Mouse (Mus musculus) MEL (cell line): ENCODE data around the gene Eng. TPM values are rescaled to one million over a fixed set of nuclear protein-coding genes. Genes with fewer than 3 reads are reported as not detected.

Experiments
- DNase-seq: peaks from one replicate; pipeline ENCODE4 v3.0.0; 2011; ENCODE audit warnings: low read depth, low spot score
- H3K27ac ChIP-seq: 2 replicates; pipeline ENCODE4 v1.5.1; 2012; ENCODE audit warnings: low read depth, mild to moderate bottlenecking, control low read depth, low read length, moderate library complexity; ENCODE audit not compliant: control insufficient read depth
- H3K27me3 ChIP-seq, 2 experiments: fragments of 150-350 bp in 1 of 2; sonication (generic) in 1 of 2; 2 replicates each; pipeline ENCODE4 v1.6.1; 2012; ENCODE audit warnings: low read length in 2 of 2, mild to moderate bottlenecking in 2 of 2, improper control_type of control experiment in 1 of 2, moderate library complexity in 1 of 2; ENCODE audit not compliant: insufficient read depth in 2 of 2, control insufficient read depth in 1 of 2
- H3K36me3 ChIP-seq, 2 experiments: 2 replicates each; pipeline ENCODE4 v1.6.1; 2012 to 2014; ENCODE audit warnings: low read length in 2 of 2, improper control_type of control experiment in 1 of 2, inconsistent platforms in 1 of 2, mild to moderate bottlenecking in 1 of 2; ENCODE audit not compliant: insufficient read depth in 2 of 2, control insufficient read depth in 1 of 2
- H3K4me1 ChIP-seq, 2 experiments: fragments of 150-350 bp in 1 of 2; sonication (generic) in 1 of 2; 2 replicates each; pipeline ENCODE4 v1.6.1; 2012; ENCODE audit warnings: low read length in 2 of 2, improper control_type of control experiment in 1 of 2, mild to moderate bottlenecking in 1 of 2; ENCODE audit not compliant: insufficient read depth in 2 of 2, control insufficient read depth in 1 of 2
- H3K4me3 ChIP-seq, 2 experiments: fragments of 150-350 bp in 1 of 2; sonication (generic) in 1 of 2; 2 replicates each; pipeline ENCODE4 v1.5.1; 2012; ENCODE audit warnings: low read depth in 2 of 2, low read length in 2 of 2, mild to moderate bottlenecking in 2 of 2, moderate library complexity in 2 of 2, control low read depth in 1 of 2, improper control_type of control experiment in 1 of 2; ENCODE audit not compliant: control insufficient read depth in 1 of 2, insufficient read depth in 1 of 2
- H3K79me2 ChIP-seq: 2 replicates; pipeline ENCODE4 v1.6.1; 2012; ENCODE audit warnings: mild to moderate bottlenecking, low read length, moderate library complexity; ENCODE audit not compliant: control insufficient read depth, poor library complexity, insufficient read depth
- H3K9ac ChIP-seq: 2 replicates; pipeline ENCODE4 v1.6.1; 2012; ENCODE audit warnings: low read depth, mild to moderate bottlenecking, control low read depth, low read length, moderate library complexity; ENCODE audit not compliant: control insufficient read depth, poor library complexity, severe bottlenecking
- H3K9me3 ChIP-seq: fragments of 150-350 bp; sonication (generic); replicated peaks from 2 replicates; pipeline ENCODE4 v1.6.1; 2012; ENCODE audit warnings: mild to moderate bottlenecking, low read length, improper control_type of control experiment, moderate library complexity; ENCODE audit not compliant: insufficient read depth
- BHLHE40 ChIP-seq: IDR thresholded peaks from 2 replicates; pipeline ENCODE4 v1.6.1; 2012; ENCODE audit warnings: low read depth, mild to moderate bottlenecking, inconsistent platforms, low read length, improper control_type of control experiment, borderline replicate concordance
- CHD1 ChIP-seq: IDR thresholded peaks from 2 replicates; pipeline ENCODE4 v1.6.1; 2012; ENCODE audit warnings: low read depth, mild to moderate bottlenecking, inconsistent platforms, low read length, improper control_type of control experiment
- EP300 ChIP-seq, 2 experiments: IDR thresholded peaks; 2 replicates each; pipeline ENCODE4 v1.6.1; 2011; ENCODE audit warnings: improper control_type of control experiment in 2 of 2, low read length in 2 of 2, low read depth in 1 of 2, mild to moderate bottlenecking in 1 of 2
- GABPA ChIP-seq: IDR thresholded peaks from 2 replicates; pipeline ENCODE4 v1.6.1; 2012; ENCODE audit warnings: low read depth, mild to moderate bottlenecking, inconsistent platforms, low read length, improper control_type of control experiment, moderate library complexity
- GATA1 ChIP-seq: IDR thresholded peaks from 2 replicates; pipeline ENCODE4 v1.6.1; 2011; ENCODE audit warnings: low read depth, low read length, improper control_type of control experiment
- MAX ChIP-seq: IDR thresholded peaks from 2 replicates; pipeline ENCODE4 v1.6.1; 2011; ENCODE audit warnings: low read length, improper control_type of control experiment
- MAZ ChIP-seq: IDR thresholded peaks from 2 replicates; pipeline ENCODE4 v1.6.1; 2012; ENCODE audit warnings: low read depth, mild to moderate bottlenecking, inconsistent platforms, low read length, improper control_type of control experiment
- MEF2A ChIP-seq: IDR thresholded peaks from 2 replicates; pipeline ENCODE4 v1.6.1; 2014; ENCODE audit warnings: low read depth, mild to moderate bottlenecking, inconsistent platforms, low read length, improper control_type of control experiment; ENCODE audit not compliant: poor library complexity, insufficient replicate concordance, severe bottlenecking; ENCODE audit errors: extremely low read depth
- MXI1 ChIP-seq: IDR thresholded peaks from 2 replicates; pipeline ENCODE4 v1.6.1; 2011; ENCODE audit warnings: mild to moderate bottlenecking, low read depth, low read length, improper control_type of control experiment
- MYB ChIP-seq: IDR thresholded peaks from 2 replicates; pipeline ENCODE4 v1.6.1; 2011; ENCODE audit warnings: mild to moderate bottlenecking, low read depth, low read length, improper control_type of control experiment
- MYC ChIP-seq: IDR thresholded peaks from 2 replicates; pipeline ENCODE4 v1.6.1; 2011; ENCODE audit warnings: low read depth, mild to moderate bottlenecking, low read length, improper control_type of control experiment, moderate library complexity
- NELFE ChIP-seq: IDR thresholded peaks from 2 replicates; pipeline ENCODE4 v1.6.1; 2011; ENCODE audit warnings: low read depth, low read length, improper control_type of control experiment
- NRF1 ChIP-seq: IDR thresholded peaks from 2 replicates; pipeline ENCODE4 v1.6.1; 2014; ENCODE audit warnings: low read depth, mild to moderate bottlenecking, inconsistent platforms, low read length, improper control_type of control experiment, moderate library complexity; ENCODE audit not compliant: poor library complexity, insufficient read depth, severe bottlenecking
- POLR2A ChIP-seq, 2 experiments: IDR thresholded peaks; 2 replicates each; pipeline ENCODE4 v1.6.1; 2011 to 2012; ENCODE audit warnings: low read length in 2 of 2, mild to moderate bottlenecking in 2 of 2, control low read depth in 1 of 2, improper control_type of control experiment in 1 of 2, low read depth in 1 of 2, moderate library complexity in 1 of 2; ENCODE audit not compliant: control insufficient read depth in 1 of 2, insufficient read depth in 1 of 2, poor library complexity in 1 of 2
- POLR2AphosphoS2 ChIP-seq: IDR thresholded peaks from 2 replicates; pipeline ENCODE4 v1.6.1; 2011; ENCODE audit warnings: low read length, improper control_type of control experiment
- RAD21 ChIP-seq: IDR thresholded peaks from 2 replicates; pipeline ENCODE4 v1.6.1; 2011; ENCODE audit warnings: mild to moderate bottlenecking, low read depth, low read length, improper control_type of control experiment
- SMC3 ChIP-seq: IDR thresholded peaks from 2 replicates; pipeline ENCODE4 v1.6.1; 2011; ENCODE audit warnings: low read depth, low read length, improper control_type of control experiment
- TAL1 ChIP-seq: IDR thresholded peaks from 2 replicates; pipeline ENCODE4 v1.6.1; 2012; ENCODE audit warnings: mild to moderate bottlenecking, inconsistent platforms, low read length, moderate library complexity, mixed read lengths
- USF2 ChIP-seq, 2 experiments: IDR thresholded peaks; 2 replicates each; pipeline ENCODE4 v1.6.1; 2011 to 2012; ENCODE audit warnings: improper control_type of control experiment in 2 of 2, low read length in 2 of 2, borderline replicate concordance in 1 of 2, inconsistent platforms in 1 of 2, low read depth in 1 of 2, mild to moderate bottlenecking in 1 of 2; ENCODE audit not compliant: insufficient read depth in 1 of 2
- polyA plus RNA-seq, 2 experiments: library from polyadenylated mRNA; stranded (reverse) in 1 of 2; unstranded in 1 of 2; fragments of >175 nt in 1 of 2; fragments of >200 nt in 1 of 2; gene quantifications; 2 replicates each; pipeline versions ENCODE4 v1.2.1 to v1.2.4; 2012; ENCODE audit warnings: low replicate concordance in 2 of 2, low read depth in 1 of 2; ENCODE audit not compliant: insufficient read length in 2 of 2, insufficient read depth in 1 of 2, missing spikeins in 1 of 2
- total RNA-seq: library from RNA; depleted of rRNA; stranded (reverse); fragments of 300-350 nt; gene quantifications from 2 replicates; pipeline ENCODE4 v1.2.3, GENCODE M21; 2012

The Eng gene
- total and polyA plus RNA-seq, 3 experiments = 0.73 to 1.0 TPM; not detected in 1

DNA sequence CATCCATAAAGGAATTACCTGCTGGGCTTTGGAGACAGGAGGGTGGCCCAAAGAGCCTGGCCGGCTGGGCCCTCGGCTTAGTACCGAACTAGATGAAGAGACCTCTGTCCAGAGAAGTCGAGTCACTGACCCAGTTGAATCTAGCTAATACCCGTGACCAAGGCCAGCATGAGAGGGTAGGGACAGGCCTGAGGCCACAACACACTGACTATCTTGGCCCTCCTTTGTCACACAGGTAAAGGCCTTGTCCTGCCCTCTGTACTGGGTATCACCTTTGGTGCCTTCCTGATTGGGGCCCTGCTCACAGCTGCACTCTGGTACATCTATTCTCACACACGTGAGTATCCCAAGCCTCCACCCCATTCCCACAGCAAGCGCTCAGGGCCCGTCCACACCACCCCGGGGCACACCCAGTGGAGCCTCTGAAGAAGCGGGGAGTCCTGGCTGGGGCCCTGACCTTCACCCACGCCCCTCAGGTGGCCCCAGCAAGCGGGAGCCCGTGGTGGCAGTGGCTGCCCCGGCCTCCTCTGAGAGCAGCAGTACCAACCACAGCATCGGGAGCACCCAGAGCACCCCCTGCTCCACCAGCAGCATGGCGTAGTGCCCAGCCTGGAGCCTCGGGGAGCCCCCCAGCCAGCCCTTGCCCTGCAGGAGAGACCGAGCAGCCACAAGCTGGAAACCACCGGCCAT, 34.7 kb downstream of the Eng start:
- Histone ChIP-seq H3K9me3 (no peaks in the 10 kb centered on the region), H3K36me3 (peaks cover 0 to 5% of the 10 kb centered on the region in 2 experiments; a peak in 2 of 4 replicates), H3K4me3 (no peak overlapping the region), H3K27me3 (no peaks in the 10 kb centered on the region), H3K27ac (no peak overlapping the region), H3K79me2 (no peaks in the 10 kb centered on the region), H3K9ac (no peak overlapping the region), H3K4me1 (no peaks in the 10 kb centered on the region)
- DNase-seq = no peak
- TF ChIP-seq EP300 (IDR thresholded peaks at IDR 0.05; ENCODE audit: low read depth in 1 of 2, low read length in 2 of 2) = no peak
- TF ChIP-seq MEF2A = no peak
- TF ChIP-seq MYB = no peak
- no peak for TF ChIP-seq GATA1
- TF ChIP-seq NRF1 = no peak
- no peak for TF ChIP-seq POLR2AphosphoS2
- TF ChIP-seq SMC3 = no peak
- no peak for TF ChIP-seq MXI1
- TF ChIP-seq RAD21 = no peak
- no peak for TF ChIP-seq USF2 (IDR thresholded peaks at IDR 0.05; ENCODE audit: borderline replicate concordance in 1 of 2, insufficient read depth in 1 of 2, low read depth in 1 of 2, low read length in 2 of 2)
- no peak for TF ChIP-seq MAX
- TF ChIP-seq NELFE = no peak
- TF ChIP-seq TAL1 = no peak

DNA sequence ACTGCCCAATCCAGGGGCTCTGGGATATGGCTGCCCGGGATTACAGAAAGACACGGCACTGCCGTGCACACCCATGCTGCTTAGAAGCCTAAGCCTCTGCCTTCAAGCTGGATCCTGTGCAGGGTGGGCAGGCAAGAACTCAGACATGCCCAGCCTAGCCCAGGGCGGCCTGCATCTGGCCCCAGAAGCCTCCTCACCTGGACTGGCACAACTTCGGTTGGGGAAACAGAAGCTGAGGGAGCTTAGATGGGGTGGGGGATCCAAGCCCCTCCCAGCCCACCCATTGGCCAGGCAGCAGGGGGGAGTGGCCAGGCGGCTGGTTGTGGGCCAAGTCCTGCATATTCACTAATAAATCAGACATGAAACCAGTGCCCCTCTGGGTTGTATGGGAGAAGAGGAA, 35.4 kb downstream of the Eng start:
- DNase-seq = peak; percentile 46
- H3K79me2 ChIP-seq = no peaks in the 10 kb centered on the region
- TF ChIP-seq GABPA (no peak), BHLHE40 (no peak), MYC (no peak), CHD1 (no peak), USF2 (IDR thresholded peaks at IDR 0.05; ENCODE audit: borderline replicate concordance in 1 of 2, insufficient read depth in 1 of 2, low read depth in 1 of 2, low read length in 2 of 2) (no peak), MAZ (no peak), POLR2A (IDR thresholded peaks at IDR 0.05; ENCODE audit: control insufficient read depth in 1 of 2, insufficient read depth in 1 of 2, low read depth in 1 of 2, low read length in 2 of 2, poor library complexity in 1 of 2) (no peak; a peak in 1 of 4 replicates), RAD21 (no peak)
- peaks cover 0 to 5% of the 10 kb centered on the region in 2 experiments; a peak in 2 of 4 replicates for H3K36me3 ChIP-seq
- H3K27me3 ChIP-seq = no peaks in the 10 kb centered on the region
- no peaks in the 10 kb centered on the region for H3K9me3 ChIP-seq
- H3K27ac ChIP-seq = no peak overlapping the region
- H3K4me1 ChIP-seq = no peaks in the 10 kb centered on the region
- H3K4me3 ChIP-seq = no peak overlapping the region
- no peak overlapping the region for H3K9ac ChIP-seq
